Mouse (Mus musculus) stomach, postnatal 0 days (tissue): ENCODE data around the gene Cemip.

Experiments
- CTCF ChIP-seq: IDR thresholded peaks from 2 replicates; pipeline ENCODE4 v1.5.1; 2016; ENCODE audit warnings: antibody characterized with exemption, low read depth, mild to moderate bottlenecking, moderate library complexity
- EP300 ChIP-seq: optimal IDR thresholded peaks from 2 replicates; pipeline ENCODE3; 2016; ENCODE audit warnings: antibody characterized with exemption

DNA sequence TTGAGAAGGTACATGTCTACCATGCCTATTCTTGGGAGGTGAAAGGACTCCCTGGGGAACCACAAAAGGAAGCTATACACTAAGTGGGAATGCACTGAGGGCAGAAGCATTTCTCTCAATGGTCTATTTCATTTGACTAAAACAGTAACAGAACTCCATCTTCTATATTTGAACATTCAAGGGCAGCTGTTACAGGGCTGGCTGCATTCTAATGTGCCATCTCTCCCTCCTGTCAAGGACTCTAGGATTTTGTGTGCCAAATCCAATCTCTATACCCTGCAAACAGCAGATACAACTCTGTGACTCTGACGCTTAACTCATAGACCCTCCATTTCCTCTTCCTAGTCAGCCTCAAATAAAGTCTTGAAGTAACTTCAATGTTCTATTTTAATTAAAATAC lies 39.4 kb upstream of the Cemip start:
- TF ChIP-seq CTCF (no peak), EP300 (no peak)
